Mouse (Mus musculus): ENCODE results near the gene Gm7697. TPM values are rescaled to one million over a fixed set of nuclear protein-coding genes. Genes with fewer than 3 reads are reported as not detected.

Gene Gm7697
- not detected for polyA plus RNA-seq (2017; shearing (Covaris generic))

GRCm38 (mm10) chr8:69522876-69523275 is at the start of gene Gm7697:
Gm7697 (minus strand) TSS chr8:69522976.

GRCm38 (mm10) chr8:69453465-69453864 is 69.3 kb downstream of the Gm7697 start, which contains the start of gene Gm9495:
Gm9495 (minus strand) TSS chr8:69453565.

Other genes with a start within 250 kb of the Gm7697 start
- gene Gm9495, start 69.4 kb downstream of the Gm7697 start, polyA plus RNA-seq (2017; shearing (Covaris generic)): not detected
- gene Zfp868, start 102.6 kb upstream of the Gm7697 start, polyA plus RNA-seq (2017; shearing (Covaris generic)): 35.0 TPM
- 0.89 TPM for gene Zfp964, start 131.5 kb upstream of the Gm7697 start, polyA plus RNA-seq (2017; shearing (Covaris generic))
- 68.1 TPM for gene Zfp869, start 187.7 kb upstream of the Gm7697 start, polyA plus RNA-seq (2017; shearing (Covaris generic))
- gene Zfp963, start 227.0 kb upstream of the Gm7697 start, polyA plus RNA-seq (2017; shearing (Covaris generic)): 11.1 TPM

All from CD4-positive, CD25-positive, alpha-beta regulatory T cell, adult 9 weeks (primary cell).